ENCODE assay signal across 9 mouse cellular contexts in the genomic region with DNA sequence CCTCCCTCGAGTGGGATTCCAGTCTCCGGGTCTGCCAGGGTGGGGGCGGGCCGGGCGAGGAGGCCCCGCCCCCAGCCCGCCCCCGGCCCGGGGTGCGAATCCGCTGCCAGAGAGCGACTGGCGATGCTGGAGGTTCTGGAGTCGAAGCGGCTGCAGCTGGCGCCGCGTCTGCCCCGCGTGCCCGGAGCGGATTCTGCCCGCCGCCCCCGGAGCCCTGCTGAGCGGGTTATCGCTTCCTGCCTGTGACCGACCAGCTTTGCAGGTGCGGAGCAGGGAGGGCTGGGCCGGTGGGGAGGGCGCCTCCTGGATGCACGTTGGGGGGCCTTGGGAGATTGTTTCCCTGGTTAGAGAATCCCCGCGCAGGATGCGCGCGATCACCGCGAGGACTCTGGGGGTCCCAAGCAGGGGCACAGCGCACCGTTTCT. TPM values are rescaled to one million over a fixed set of nuclear protein-coding genes. Genes with fewer than 3 reads are reported as not detected.
A peak's percentile ranks its signal among the peaks of the same experiment; 100 is the strongest.
DNase-seq lines count a peak whose midpoint lies in the region; ATAC-seq and TF ChIP-seq lines count a peak whose summit lies in the region.
"Had no signal": no experiment of that assay in that cellular context is flagged by ENCODE, and none has a peak within 500 bp of the region (broad histone marks: within the 10 kb centered on the region; RNA-seq: fewer than 3 reads in every experiment).

No protein-coding gene starts in this region.

- no peak overlapping the region for H3K27ac ChIP-seq in heart, embryonic 11.5 days (ENCODE audit: low read depth, low read length)
- no peak overlapping the region for H3K27ac ChIP-seq in ES-Bruce4 (ENCODE audit: insufficient read depth, low read length)
- peak overlapping the region; percentile 82 for H3K27ac ChIP-seq in embryonic facial prominence, embryonic 10.5 days (replicated peaks)
- H3K27ac ChIP-seq in intestine, embryonic 14.5 days (ENCODE audit: low read depth) = no peak overlapping the region
- no peak overlapping the region for H3K27ac ChIP-seq in liver, postnatal 0 days (ENCODE audit: low read depth)
- H3K27ac ChIP-seq: macrophage had no signal

- peaks cover 53% of the 10 kb centered on the region for H3K27me3 ChIP-seq in heart, embryonic 11.5 days (ENCODE audit: control insufficient read depth, insufficient read depth, low read length)
- H3K27me3 ChIP-seq in ES-Bruce4 (ENCODE audit: control insufficient read depth, insufficient read depth, low read length, poor library complexity, severe bottlenecking) = no peaks in the 10 kb centered on the region
- H3K27me3 ChIP-seq in embryonic facial prominence, embryonic 10.5 days (replicated peaks; ENCODE audit: low read depth, poor library complexity, severe bottlenecking) = peaks cover 62% of the 10 kb centered on the region
- peaks cover 17% of the 10 kb centered on the region for H3K27me3 ChIP-seq in intestine, embryonic 14.5 days (replicated peaks; ENCODE audit: control insufficient read depth, insufficient read depth, low read length)
- peaks cover 30% of the 10 kb centered on the region for H3K27me3 ChIP-seq in liver, postnatal 0 days (ENCODE audit: insufficient read depth, low read length)

- H3K4me1 ChIP-seq in heart, embryonic 11.5 days (ENCODE audit: control insufficient read depth, insufficient read depth, low read length) = peaks cover 12% of the 10 kb centered on the region
- no peaks in the 10 kb centered on the region for H3K4me1 ChIP-seq in ES-Bruce4 (ENCODE audit: control insufficient read depth, insufficient read depth, low read length)
- peaks cover 44% of the 10 kb centered on the region for H3K4me1 ChIP-seq in embryonic facial prominence, embryonic 10.5 days
- H3K4me1 ChIP-seq in intestine, embryonic 14.5 days (replicated peaks; ENCODE audit: control insufficient read depth, insufficient read depth, low read length) = peaks cover 17% of the 10 kb centered on the region
- H3K4me1 ChIP-seq in liver, postnatal 0 days (ENCODE audit: insufficient read depth) = peaks cover 10% of the 10 kb centered on the region

- ATAC-seq in heart, embryonic 11.5 days (replicated peaks; ENCODE audit: insufficient number of reproducible peaks, low FRiP score, low TSS enrichment) = no peak
- peak; percentile 23; the same call in 1 of the 2 replicates for ATAC-seq in intestine, embryonic 14.5 days (replicated peaks; ENCODE audit: low FRiP score, low TSS enrichment, low read depth)
- 0 out of 2 replicates have a peak, but pooled peaks have one; percentile 7 for ATAC-seq in liver, postnatal 0 days
- no peak for ATAC-seq in inflammation-experienced regulatory T-cells, adult 6 months

- H3K9ac ChIP-seq in heart, embryonic 11.5 days (ENCODE audit: low read depth, low read length) = peak overlapping the region; percentile 56
- H3K9ac ChIP-seq in ES-Bruce4 (ENCODE audit: low read depth, poor library complexity, severe bottlenecking) = peak overlapping the region; percentile 56
- H3K9ac ChIP-seq in intestine, embryonic 14.5 days (ENCODE audit: low read length) = peak overlapping the region; percentile 39
- H3K9ac ChIP-seq in liver, postnatal 0 days (replicated peaks) = 0 out of 2 replicates have a peak overlapping the region, but pooled peaks have one; percentile 11

- no peak for DNase-seq in heart, adult 8-10 months (ENCODE audit: low spot score)
- peak; percentile 72 for DNase-seq in embryonic facial prominence, embryonic 10.5 days (ENCODE audit: low spot score)
- DNase-seq in intestine, embryonic 14.5 days (ENCODE audit: low spot score) = peak; percentile 74
- no peak for DNase-seq in liver, postnatal 0 days
- DNase-seq in right cerebral cortex, postnatal 36 days (ENCODE audit: low spot score in 2 of 2) = peak; percentile 46 to 59

- H3K4me3 ChIP-seq in heart, embryonic 11.5 days (ENCODE audit: low read depth, low read length) = peak overlapping the region; percentile 53
- peak overlapping the region; percentile 69 for H3K4me3 ChIP-seq in ES-Bruce4 (ENCODE audit: low read depth, low read length)
- peak overlapping the region; percentile 72 for H3K4me3 ChIP-seq in embryonic facial prominence, embryonic 10.5 days
- peak overlapping the region; percentile 44 for H3K4me3 ChIP-seq in intestine, embryonic 14.5 days (ENCODE audit: low read depth, low read length)
- H3K4me3 ChIP-seq in liver, postnatal 0 days (ENCODE audit: low read depth, low read length) = peak overlapping the region; percentile 39

- no peak for TF ChIP-seq CTCF in ES-Bruce4 (IDR thresholded peaks at IDR 0.05; ENCODE audit: low read depth, low read length)
- no peak for TF ChIP-seq CTCF in liver, postnatal 0 days (IDR thresholded peaks at IDR 0.05; ENCODE audit: low read depth)

- under 1% methylated on average over 41 of the region's 41 CpGs for WGBS in heart, embryonic 11.5 days (ENCODE audit: insufficient replicate concordance)
- under 1% methylated on average over 41 of the region's 41 CpGs for WGBS in embryonic facial prominence, embryonic 10.5 days
- WGBS in intestine, embryonic 14.5 days = 1% methylated on average over 41 of the region's 41 CpGs
- WGBS in liver, postnatal 0 days (ENCODE audit: insufficient replicate concordance) = under 1% methylated on average over 40 of the region's 41 CpGs

- H3K9me3 ChIP-seq in heart, embryonic 11.5 days (replicated peaks; ENCODE audit: control insufficient read depth, low read length) = no peaks in the 10 kb centered on the region
- no peaks in the 10 kb centered on the region for H3K9me3 ChIP-seq in ES-Bruce4 (replicated peaks; ENCODE audit: control insufficient read depth, insufficient read depth, low read length, poor library complexity, severe bottlenecking)
- H3K9me3 ChIP-seq in embryonic facial prominence, embryonic 10.5 days = no peaks in the 10 kb centered on the region
- H3K9me3 ChIP-seq in intestine, embryonic 14.5 days (ENCODE audit: control insufficient read depth, low read length) = no peaks in the 10 kb centered on the region
- no peaks in the 10 kb centered on the region for H3K9me3 ChIP-seq in liver, postnatal 0 days (ENCODE audit: low read length)

- H3K4me2 ChIP-seq in heart, embryonic 11.5 days = peak overlapping the region; percentile 91
- peak overlapping the region; percentile 86 for H3K4me2 ChIP-seq in intestine, embryonic 14.5 days (ENCODE audit: low read length)
- peak overlapping the region; percentile 68 for H3K4me2 ChIP-seq in liver, postnatal 0 days (ENCODE audit: low read depth, low read length)

- no peak for TF ChIP-seq EP300 in ES-Bruce4 (IDR thresholded peaks at IDR 0.05; ENCODE audit: insufficient read depth, low read depth, low read length)
- TF ChIP-seq EP300 in liver, postnatal 0 days (IDR thresholded peaks at IDR 0.05; ENCODE audit: low read depth) = no peak

- no peaks in the 10 kb centered on the region for H3K36me3 ChIP-seq in heart, embryonic 11.5 days (ENCODE audit: control insufficient read depth, insufficient read depth, low read length)
- no peaks in the 10 kb centered on the region for H3K36me3 ChIP-seq in ES-Bruce4 (ENCODE audit: control insufficient read depth, insufficient read depth, low read length, poor library complexity, severe bottlenecking)
- no peaks in the 10 kb centered on the region for H3K36me3 ChIP-seq in embryonic facial prominence, embryonic 10.5 days (replicated peaks)
- H3K36me3 ChIP-seq in intestine, embryonic 14.5 days (ENCODE audit: control insufficient read depth, insufficient read depth, low read length) = no peaks in the 10 kb centered on the region
- no peaks in the 10 kb centered on the region for H3K36me3 ChIP-seq in liver, postnatal 0 days (replicated peaks; ENCODE audit: insufficient read depth, low read length)

- TF ChIP-seq POLR2A in ES-Bruce4 (IDR thresholded peaks at IDR 0.05; ENCODE audit: insufficient read depth, low read length) = no peak

RNA-seq across cellular contexts. Expression of gene Camkv, which starts 0.3 kb away (rescaled TPM):
- polyA plus RNA-seq in heart, embryonic 11.5 days (2014; fragmentation: Nextera tagmentation; extraction: Ambion mirVana) = 0.46 and 0.70 TPM in 2 replicates
- under 1 TPM in 2 of 4 experiments, not detected in 2; 0.16 to 0.66 TPM for total RNA-seq in heart, adult 8-10 months (2022)
- polyA plus RNA-seq in ES-Bruce4 (2011; ENCODE audit: insufficient read depth, insufficient read length, low read depth, missing spikeins) = 4.0 and 5.6 TPM in 2 replicates
- polyA plus RNA-seq in embryonic facial prominence, embryonic 10.5 days (2016; fragmentation: Nextera tagmentation; extraction: Ambion mirVana) = 7.6 and 7.9 TPM in 2 replicates
- polyA plus RNA-seq in intestine, embryonic 14.5 days (2014; fragmentation: Nextera tagmentation; extraction: Ambion mirVana) = 1.7 and 1.9 TPM in 2 replicates
- polyA plus RNA-seq in liver, postnatal 0 days (2015; fragmentation: Nextera tagmentation; extraction: Ambion mirVana) = 0.04 and 0.09 TPM in 2 replicates
- not detected for polyA plus RNA-seq in inflammation-experienced regulatory T-cells, adult 6 months (2017; shearing (Covaris generic))
- polyA plus RNA-seq: macrophage had no signal

RNA-seq across cellular contexts. Expression of gene Actl11, which starts 7.5 kb away (rescaled TPM):
- polyA plus RNA-seq in heart, embryonic 11.5 days (2014; fragmentation: Nextera tagmentation; extraction: Ambion mirVana) = not detected in 2 replicates
- total RNA-seq in heart, adult 8-10 months (2022) = not detected
- polyA plus RNA-seq in ES-Bruce4 (2011; ENCODE audit: insufficient read depth, insufficient read length, low read depth, missing spikeins) = not detected in 2 replicates
- not detected in 2 replicates for polyA plus RNA-seq in embryonic facial prominence, embryonic 10.5 days (2016; fragmentation: Nextera tagmentation; extraction: Ambion mirVana)
- not detected in 2 replicates for polyA plus RNA-seq in intestine, embryonic 14.5 days (2014; fragmentation: Nextera tagmentation; extraction: Ambion mirVana)
- not detected in 2 replicates for polyA plus RNA-seq in liver, postnatal 0 days (2015; fragmentation: Nextera tagmentation; extraction: Ambion mirVana)
- polyA plus RNA-seq in inflammation-experienced regulatory T-cells, adult 6 months (2017; shearing (Covaris generic)) = not detected
- polyA plus RNA-seq: macrophage had no signal

RNA-seq across cellular contexts. Expression of gene Traip, which starts 14.1 kb away (rescaled TPM):
- polyA plus RNA-seq in heart, embryonic 11.5 days (2014; fragmentation: Nextera tagmentation; extraction: Ambion mirVana) = 14.5 and 16.7 TPM in 2 replicates
- 1 to 10 TPM in 1 of 4 experiments, under 1 TPM in 3; 0.33 to 1.6 (median 0.80) TPM for total RNA-seq in heart, adult 8-10 months (2022)
- 17.2 and 20.4 TPM in 2 replicates for polyA plus RNA-seq in ES-Bruce4 (2011; ENCODE audit: insufficient read depth, insufficient read length, low read depth, missing spikeins)
- 38.8 and 41.5 TPM in 2 replicates for polyA plus RNA-seq in embryonic facial prominence, embryonic 10.5 days (2016; fragmentation: Nextera tagmentation; extraction: Ambion mirVana)
- 23.9 and 24.1 TPM in 2 replicates for polyA plus RNA-seq in intestine, embryonic 14.5 days (2014; fragmentation: Nextera tagmentation; extraction: Ambion mirVana)
- 5.4 and 6.5 TPM in 2 replicates for polyA plus RNA-seq in liver, postnatal 0 days (2015; fragmentation: Nextera tagmentation; extraction: Ambion mirVana)
- polyA plus RNA-seq in inflammation-experienced regulatory T-cells, adult 6 months (2017; shearing (Covaris generic)) = 10 to 100 TPM in 1 of 3 experiments, 1 to 10 TPM in 2; 2.7 to 11.6 (median 8.2) TPM

RNA-seq across cellular contexts. Expression of gene Mst1r, which starts 29.1 kb away (rescaled TPM):
- 1.3 and 1.6 TPM in 2 replicates for polyA plus RNA-seq in heart, embryonic 11.5 days (2014; fragmentation: Nextera tagmentation; extraction: Ambion mirVana)
- 1 to 10 TPM; 1.3 to 3.7 (median 2.1) TPM for total RNA-seq in heart, adult 8-10 months (2022)
- polyA plus RNA-seq in ES-Bruce4 (2011; ENCODE audit: insufficient read depth, insufficient read length, low read depth, missing spikeins) = 0.16 and 0.61 TPM in 2 replicates
- polyA plus RNA-seq in embryonic facial prominence, embryonic 10.5 days (2016; fragmentation: Nextera tagmentation; extraction: Ambion mirVana) = 0.65 and 1.1 TPM in 2 replicates
- 3.9 and 4.1 TPM in 2 replicates for polyA plus RNA-seq in intestine, embryonic 14.5 days (2014; fragmentation: Nextera tagmentation; extraction: Ambion mirVana)
- 0.37 and 0.38 TPM in 2 replicates for polyA plus RNA-seq in liver, postnatal 0 days (2015; fragmentation: Nextera tagmentation; extraction: Ambion mirVana)
- polyA plus RNA-seq in inflammation-experienced regulatory T-cells, adult 6 months (2017; shearing (Covaris generic)) = under 1 TPM in 1 of 3 experiments, not detected in 2; 0.07 TPM
- polyA plus RNA-seq: macrophage had no signal

RNA-seq across cellular contexts. Expression of gene Uba7, which starts 39.5 kb away (rescaled TPM):
- polyA plus RNA-seq in heart, embryonic 11.5 days (2014; fragmentation: Nextera tagmentation; extraction: Ambion mirVana) = 43.9 and 47.8 TPM in 2 replicates
- total RNA-seq in heart, adult 8-10 months (2022) = 10 to 100 TPM in 3 of 4 experiments, 1 to 10 TPM in 1; 8.8 to 20.8 (median 13.5) TPM
- polyA plus RNA-seq in ES-Bruce4 (2011; ENCODE audit: insufficient read depth, insufficient read length, low read depth, missing spikeins) = 0.52 and 2.1 TPM in 2 replicates
- polyA plus RNA-seq in embryonic facial prominence, embryonic 10.5 days (2016; fragmentation: Nextera tagmentation; extraction: Ambion mirVana) = 10.3 and 11.9 TPM in 2 replicates
- 48.0 and 51.1 TPM in 2 replicates for polyA plus RNA-seq in intestine, embryonic 14.5 days (2014; fragmentation: Nextera tagmentation; extraction: Ambion mirVana)
- polyA plus RNA-seq in liver, postnatal 0 days (2015; fragmentation: Nextera tagmentation; extraction: Ambion mirVana) = 32.0 and 33.2 TPM in 2 replicates
- 100 to 1,000 TPM; 120 to 204 (median 167) TPM for polyA plus RNA-seq in inflammation-experienced regulatory T-cells, adult 6 months (2017; shearing (Covaris generic))

Comparison
In these comparisons a context has a peak if more than half of its experiments do, and no peak if none do; other contexts are left out.
1. ATAC-seq: peak in intestine, embryonic 14.5 days (single experiment) and liver, postnatal 0 days (single experiment); none in heart, embryonic 11.5 days (single experiment) and inflammation-experienced regulatory T-cells, adult 6 months (single experiment).
2. DNase-seq: peak in embryonic facial prominence, embryonic 10.5 days (single experiment), intestine, embryonic 14.5 days (single experiment) and right cerebral cortex, postnatal 36 days (2 of 2); none in heart, adult 8-10 months (single experiment) and liver, postnatal 0 days (single experiment).
3. Peak in every context shown above with its lines, with median percentiles within 50 percentile points of each other: H3K4me2 ChIP-seq, H3K4me3 ChIP-seq and H3K9ac ChIP-seq.